Mouse (Mus musculus): ENCODE measurements around the gene Col6a3. TPM values are rescaled to one million over a fixed set of nuclear protein-coding genes. Genes with fewer than 3 reads are reported as not detected.
A peak's percentile ranks its signal among the peaks of the same experiment; 100 is the strongest.

The Col6a3 gene
- total RNA-seq, 2 experiments from 2014 or later, result 107 to 132 TPM

DNA sequence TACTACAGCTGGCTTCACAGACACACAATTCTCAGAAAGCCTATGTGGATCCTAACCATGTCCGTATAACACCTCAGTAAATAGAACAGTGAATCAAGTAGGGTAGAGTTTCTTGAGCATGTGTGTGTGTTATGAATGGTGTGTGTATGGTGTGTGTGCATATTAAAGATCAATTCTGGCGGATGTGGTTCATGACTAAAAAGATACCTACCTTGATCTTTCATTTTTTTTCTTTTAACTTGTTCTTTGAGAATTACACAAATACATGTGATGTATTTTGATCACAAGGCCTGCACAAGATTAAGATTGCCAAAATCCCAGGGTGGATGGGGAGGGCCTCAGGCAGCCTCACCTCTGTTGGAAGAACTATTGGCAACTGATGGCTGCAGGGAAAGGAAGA is 104.9 kb downstream of the Col6a3 start:
- no peak for DNase-seq
- intact Hi-C loops (cut with DNase I), result no loop called here

DNA sequence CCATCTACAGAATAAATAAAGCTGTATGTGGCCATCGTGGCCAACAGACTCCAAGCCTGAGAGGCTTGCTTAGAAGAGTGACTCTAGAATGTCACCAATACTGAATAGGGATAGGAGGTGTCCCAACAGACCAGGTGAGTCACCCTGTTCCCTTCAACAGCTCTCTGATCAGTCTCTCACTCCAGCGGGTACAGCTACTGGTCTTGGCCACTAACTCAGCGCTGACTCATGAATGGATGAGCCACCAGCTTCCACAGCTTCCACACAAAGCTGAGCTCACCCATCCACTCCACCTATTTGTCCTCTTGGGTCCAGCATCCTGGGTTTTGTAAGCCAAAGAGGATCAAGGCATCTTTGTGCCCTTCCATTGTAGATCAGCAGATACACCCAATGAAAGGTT is 114.3 kb downstream of the Col6a3 start:
- intact Hi-C loops (cut with DNase I), result no loop called here
- no peak for DNase-seq

DNA sequence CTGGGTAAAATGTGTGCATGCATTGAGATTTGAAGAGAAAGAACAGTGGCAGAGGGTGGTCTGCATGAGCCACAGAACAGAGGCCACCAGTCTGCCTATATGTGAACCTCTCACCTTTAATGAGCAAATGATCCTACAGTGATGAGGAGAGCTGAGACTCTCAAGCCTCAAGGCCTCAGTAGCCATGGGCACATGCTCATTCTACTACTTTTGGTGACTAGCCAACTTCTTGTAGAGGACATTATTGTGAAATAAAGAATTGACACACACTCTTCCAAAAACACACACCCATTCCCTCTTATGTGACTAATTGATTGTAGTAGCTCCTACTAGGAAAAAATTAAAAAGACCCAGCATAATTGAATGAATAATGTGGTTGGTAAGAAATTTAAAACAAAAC is 120.0 kb downstream of the Col6a3 start:
- DNase-seq, result no peak
- intact Hi-C loops (cut with DNase I), result no loop called here

DNA sequence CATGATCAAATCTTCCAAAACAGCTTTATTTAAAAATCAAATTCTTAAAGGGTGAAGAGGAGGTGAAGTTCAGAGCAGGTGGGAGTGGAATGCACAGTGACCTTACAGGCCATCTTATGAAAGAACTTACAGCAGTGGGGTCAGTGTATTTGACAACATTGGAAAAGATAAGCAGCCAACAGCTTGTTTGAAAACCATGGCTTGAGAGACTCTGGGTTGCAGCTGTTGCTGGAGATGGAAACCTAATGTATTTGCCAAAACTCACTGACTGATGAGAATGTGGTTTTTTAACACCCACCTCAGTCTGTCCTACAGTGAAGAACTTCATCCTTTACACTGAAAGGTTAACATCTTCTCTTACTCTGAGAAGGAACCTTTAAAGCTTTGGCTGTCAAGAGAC is 120.4 kb downstream of the Col6a3 start:
- DNase-seq, result peak in 1 of 2 experiments; percentile 31
- intact Hi-C loops (cut with DNase I), result no loop called here

DNA sequence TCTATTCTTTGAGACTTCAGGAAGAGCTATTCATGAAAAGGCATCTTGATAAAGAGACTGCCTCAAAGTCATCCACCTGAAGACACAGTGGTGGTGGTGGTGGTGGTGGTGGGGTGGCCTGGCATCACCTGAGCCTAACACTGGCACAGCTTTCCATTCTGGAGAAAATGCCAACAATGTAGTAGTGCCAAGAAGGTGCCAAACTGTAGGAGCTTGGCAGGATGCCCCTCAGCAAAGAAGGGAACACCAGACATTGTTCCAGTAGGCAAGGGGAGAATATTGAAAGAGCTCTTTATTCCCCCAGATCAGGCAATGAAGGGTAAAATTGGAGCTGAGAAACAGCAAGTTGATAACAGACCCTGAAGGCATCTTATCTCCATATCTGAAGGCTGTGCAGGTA is 121.8 kb downstream of the Col6a3 start:
- DNase-seq, result no peak
- intact Hi-C loops (cut with DNase I), result no loop called here

DNA sequence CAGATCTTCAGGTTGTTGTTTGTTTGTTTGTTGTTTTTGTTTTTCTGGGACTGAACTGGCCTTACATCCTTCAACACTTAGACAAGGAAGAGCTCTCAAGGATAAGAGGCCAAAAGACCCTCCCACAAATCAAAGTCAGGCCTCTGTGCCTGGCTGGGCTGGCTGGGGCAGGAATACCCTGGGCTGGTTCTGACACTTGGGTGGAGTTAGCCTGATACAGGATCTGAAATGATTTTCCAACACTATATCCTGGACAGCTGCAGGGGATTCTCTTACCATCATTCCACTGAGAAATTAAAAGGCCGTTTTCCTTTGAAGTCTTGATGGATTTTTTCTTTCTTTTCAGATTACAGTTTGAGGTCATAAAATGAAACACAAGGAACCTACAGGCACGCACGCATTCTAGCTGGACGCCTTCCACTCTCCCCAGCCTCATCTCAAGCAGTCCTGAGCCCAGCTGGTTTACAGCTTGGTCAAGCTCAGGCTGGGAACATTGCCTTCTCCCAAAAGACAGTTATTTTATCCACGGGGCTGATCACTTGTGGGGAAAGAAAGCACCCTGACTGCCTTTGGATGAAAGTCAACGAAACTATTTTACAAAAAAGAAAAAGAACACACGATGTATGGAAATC is 123.0 kb downstream of the Col6a3 start:
- intact Hi-C loops (cut with DNase I), result no loop called here
- peak in 1 of 2 experiments; percentile 33 for DNase-seq

DNA sequence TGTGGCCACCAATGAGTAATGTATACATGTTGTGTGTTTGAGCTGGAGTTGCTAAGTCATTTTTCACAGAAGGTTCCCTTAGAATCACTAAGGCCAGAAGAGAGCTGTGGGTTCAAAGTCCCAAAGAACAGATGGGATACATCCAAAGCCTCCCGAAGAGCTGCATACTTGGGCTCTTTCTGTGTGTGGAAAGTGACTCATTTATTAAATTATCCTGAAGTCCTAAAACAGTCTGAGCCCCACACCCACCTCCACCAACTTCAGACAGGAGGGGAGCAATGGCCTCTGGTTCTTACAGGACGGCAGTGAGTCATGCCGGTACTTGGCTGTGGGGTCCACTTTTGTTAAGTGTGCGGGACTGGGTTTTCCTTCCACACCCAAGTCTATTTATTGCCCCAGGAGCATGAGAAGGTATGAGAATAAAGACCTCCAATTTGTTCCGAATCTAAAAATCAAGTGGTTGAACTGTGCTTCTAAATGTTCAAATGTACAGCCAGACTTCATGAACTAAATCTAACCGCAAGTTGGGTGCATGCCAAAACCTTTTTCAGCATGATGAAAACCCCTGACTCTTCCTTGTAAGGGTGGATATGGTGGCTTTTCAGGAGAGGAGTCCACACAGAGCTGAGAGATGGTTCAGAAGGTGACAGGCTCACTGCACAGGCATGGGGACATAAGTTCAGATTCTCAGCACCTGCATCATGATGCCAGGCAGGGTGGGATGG is 124.8 kb downstream of the Col6a3 start:
- intact Hi-C loops (cut with DNase I), result no loop called here
- no peak for DNase-seq

DNA sequence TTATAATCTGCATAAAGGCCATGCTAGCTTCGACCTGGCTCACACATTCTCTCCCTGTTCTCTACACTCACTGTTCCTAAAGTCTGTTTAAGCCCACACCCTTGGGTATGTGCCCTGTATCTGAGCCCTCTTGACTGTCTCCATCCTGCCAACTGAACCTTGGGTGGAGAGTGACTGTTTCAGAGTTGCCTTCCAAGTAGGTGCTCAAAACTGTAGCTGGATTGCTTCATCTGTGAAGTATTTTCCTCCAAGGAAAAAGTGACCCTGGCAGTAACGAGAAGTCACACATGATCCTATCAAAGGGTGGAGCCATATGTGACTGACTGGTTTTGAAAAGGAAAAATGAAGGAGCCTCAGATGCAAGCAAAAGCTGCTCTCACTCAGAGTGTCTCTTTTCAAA is 127.5 kb downstream of the Col6a3 start:
- DNase-seq, result no peak
- intact Hi-C loops (cut with DNase I), result no loop called here

Other genes starting within 250 kb of the Col6a3 start
- gene Cops8, start 241.0 kb downstream of the Col6a3 start, total RNA-seq (2021), result 10 to 100 TPM; 84.1 to 87.8 TPM
- under 1 TPM; 0.45 to 0.86 TPM for gene Mlph, start 71.1 kb upstream of the Col6a3 start, total RNA-seq (2021)
- not detected for gene Prlh, start 109.1 kb upstream of the Col6a3 start, total RNA-seq (2021)
- 1 to 10 TPM; 3.8 to 5.0 TPM for gene Rab17, start 125.7 kb upstream of the Col6a3 start, total RNA-seq (2021)
- 100 to 1,000 TPM; 172 to 186 TPM for gene Lrrfip1, start 154.8 kb upstream of the Col6a3 start, total RNA-seq (2021)